Mouse (Mus musculus): ENCODE data around the gene Ogfrl1. TPM values are rescaled to one million over a fixed set of nuclear protein-coding genes. Genes with fewer than 3 reads are reported as not detected.

The Ogfrl1 gene
- polyA plus RNA-seq, 1 experiment = 3.3 TPM

GRCm38 (mm10) chr1:23352895-23353294 lies 44.7 kb downstream of the Ogfrl1 start:
- DNase-seq (ENCODE audit: low read depth) = no peak

DNA sequence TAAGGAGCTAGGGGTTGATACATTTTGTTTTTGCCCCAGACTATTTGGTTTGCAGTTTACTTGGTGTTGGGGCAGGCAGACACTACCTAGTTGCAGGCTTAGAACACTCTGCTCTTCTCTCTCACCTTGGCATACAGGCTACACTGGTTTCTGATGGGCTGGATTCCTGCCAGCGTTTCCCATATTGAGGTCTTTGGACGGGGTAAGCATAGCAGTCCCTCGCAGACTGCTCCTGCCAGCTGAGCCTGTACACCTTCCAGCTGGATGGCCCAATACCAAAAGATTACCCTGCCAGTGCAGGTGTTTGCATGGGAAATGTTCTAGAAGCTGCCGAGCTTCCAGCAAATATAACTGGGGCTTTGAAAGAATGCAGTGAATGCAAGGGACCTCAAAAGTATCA lies 45.8 kb downstream of the Ogfrl1 start:
- DNase-seq (ENCODE audit: low read depth) = peak; percentile 30

DNA sequence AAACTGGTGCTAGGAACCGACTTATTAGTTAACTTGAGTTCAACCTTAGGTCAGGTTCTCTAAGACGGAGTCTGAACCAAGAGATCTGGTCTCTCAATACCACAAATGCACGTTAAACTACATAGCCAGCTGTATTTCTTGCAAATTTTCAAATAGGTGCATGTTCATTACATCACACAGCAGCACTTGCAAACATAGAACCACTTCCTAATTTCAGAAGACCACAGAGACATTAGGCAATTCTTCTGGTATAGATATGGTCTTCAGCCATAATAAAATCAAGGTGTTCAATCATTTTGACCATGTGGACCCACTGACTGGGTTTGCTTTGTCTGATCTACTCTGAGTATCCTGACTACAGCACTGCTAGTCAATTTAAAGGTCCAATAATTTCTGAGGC lies 51.9 kb downstream of the Ogfrl1 start:
- no peak for DNase-seq (ENCODE audit: low read depth)

DNA sequence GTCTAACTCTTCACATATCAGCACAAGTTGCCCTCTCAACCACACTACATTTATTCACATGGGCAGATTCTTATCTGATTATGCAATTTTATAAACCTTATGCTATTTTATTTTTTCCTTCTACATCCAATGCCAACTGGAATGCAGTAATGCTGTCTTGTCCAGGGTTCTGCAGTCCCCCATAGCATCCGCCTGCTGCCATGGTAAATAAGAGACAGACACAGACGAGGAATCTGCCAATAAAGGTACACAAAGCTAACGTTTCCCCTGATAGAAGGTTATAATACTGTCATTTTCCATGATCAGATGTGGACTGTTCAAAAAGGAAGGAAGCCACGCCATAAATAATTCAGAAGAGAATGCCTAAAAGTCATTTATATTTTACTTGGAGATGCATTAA lies 54.7 kb downstream of the Ogfrl1 start:
- DNase-seq (ENCODE audit: low read depth) = no peak

- no peak for DNase-seq (ENCODE audit: low read depth)
Observed at GRCm38 (mm10) chr1:23342224-23342623, 55.3 kb downstream of the Ogfrl1 start.

DNA sequence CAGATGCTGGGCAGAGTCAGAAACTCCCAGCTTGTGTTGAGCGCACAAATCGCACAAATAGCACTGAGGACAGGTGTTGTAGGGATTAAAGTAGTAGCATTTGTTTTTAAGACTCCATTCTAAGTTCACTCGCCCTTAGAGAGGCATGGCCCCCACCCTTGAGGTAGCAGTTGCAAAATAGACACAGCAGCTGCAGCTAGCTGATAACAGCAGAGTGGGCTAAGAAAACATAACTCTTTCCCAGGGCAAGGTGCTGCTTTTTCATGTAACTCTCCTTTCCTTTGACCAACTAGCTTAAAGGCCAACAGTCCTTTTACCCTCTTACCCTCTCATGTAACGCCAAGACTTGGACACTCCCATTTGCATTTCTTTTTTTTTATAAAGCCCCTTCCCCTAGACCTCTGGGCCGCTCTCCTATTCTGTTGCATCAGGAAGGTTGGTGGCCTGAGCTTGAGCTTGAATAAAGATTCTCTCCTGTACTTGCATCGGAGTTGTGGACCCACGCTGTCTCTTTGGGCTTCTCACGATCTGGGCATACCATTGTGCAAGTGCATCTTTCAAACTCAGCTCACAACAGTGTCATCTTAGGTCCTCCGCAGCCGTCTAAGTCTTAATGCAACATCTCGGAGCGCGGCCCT lies 61.7 kb downstream of the Ogfrl1 start:
- no peak for DNase-seq (ENCODE audit: low read depth)

DNA sequence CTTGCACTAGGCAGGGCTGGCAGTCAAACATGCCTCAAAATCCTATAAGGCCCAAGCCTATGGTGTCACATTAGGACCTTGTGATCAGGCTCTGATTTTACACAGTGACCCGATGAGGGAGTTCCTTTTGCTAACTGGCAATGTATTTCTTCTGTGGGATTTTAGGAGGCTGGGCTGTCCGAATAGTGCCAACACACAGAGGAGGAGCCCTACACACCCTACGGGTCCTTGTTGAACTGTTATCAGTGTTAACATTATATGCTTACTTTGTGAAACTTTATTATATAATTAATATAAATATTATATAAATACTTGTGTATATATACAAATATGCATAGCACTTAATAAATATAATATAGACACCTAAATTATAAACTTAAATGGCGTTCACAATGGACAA lies 62.5 kb downstream of the Ogfrl1 start:
- DNase-seq (ENCODE audit: low read depth) = no peak

GRCm38 (mm10) chr1:23332192-23332591 lies 65.4 kb downstream of the Ogfrl1 start:
- DNase-seq (ENCODE audit: low read depth) = no peak

- no peak for DNase-seq (ENCODE audit: low read depth)
Observed at GRCm38 (mm10) chr1:23325160-23325559, 72.4 kb downstream of the Ogfrl1 start.

DNA sequence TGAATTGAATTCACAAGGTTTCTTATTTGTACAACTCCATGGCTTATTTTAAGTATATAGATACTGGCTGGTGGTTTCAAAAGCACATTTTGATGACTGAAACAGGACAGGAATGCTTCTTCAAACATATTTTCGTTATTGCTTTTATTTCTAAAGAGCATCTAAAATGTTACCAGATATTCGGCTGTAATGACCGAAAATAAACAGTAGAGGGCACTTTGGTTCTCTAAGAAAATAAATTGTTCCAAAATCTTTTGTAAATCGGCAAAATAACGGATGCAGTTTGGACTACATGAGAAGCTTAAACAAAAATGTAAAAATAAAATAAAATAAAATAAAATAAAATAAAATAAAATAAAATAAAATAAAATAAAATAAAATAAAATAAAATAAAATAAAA lies 73.3 kb downstream of the Ogfrl1 start:
- no peak for DNase-seq (ENCODE audit: low read depth)

DNA sequence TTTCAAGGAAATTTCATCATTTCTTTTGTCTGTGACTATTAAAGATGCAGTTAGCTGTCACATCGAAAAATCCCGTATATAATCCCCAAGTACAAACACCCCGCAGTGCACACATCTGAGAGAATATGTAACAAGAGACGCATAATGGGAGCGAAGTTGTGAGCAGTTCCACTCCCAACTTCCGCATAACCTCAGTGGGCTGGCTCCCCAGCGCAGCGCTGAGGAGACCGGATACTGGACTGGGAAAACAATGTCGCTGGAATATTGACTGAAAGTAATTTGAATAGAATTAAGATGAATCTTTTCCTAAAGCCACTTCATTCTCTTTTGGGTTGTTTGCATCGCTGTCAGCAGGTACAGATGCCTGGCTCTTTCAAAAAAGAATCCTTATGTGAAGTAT lies 74.3 kb downstream of the Ogfrl1 start:
- DNase-seq (ENCODE audit: low read depth) = no peak

GRCm38 (mm10) chr1:23322208-23322607 lies 75.4 kb downstream of the Ogfrl1 start:
- no peak for DNase-seq (ENCODE audit: low read depth)

DNA sequence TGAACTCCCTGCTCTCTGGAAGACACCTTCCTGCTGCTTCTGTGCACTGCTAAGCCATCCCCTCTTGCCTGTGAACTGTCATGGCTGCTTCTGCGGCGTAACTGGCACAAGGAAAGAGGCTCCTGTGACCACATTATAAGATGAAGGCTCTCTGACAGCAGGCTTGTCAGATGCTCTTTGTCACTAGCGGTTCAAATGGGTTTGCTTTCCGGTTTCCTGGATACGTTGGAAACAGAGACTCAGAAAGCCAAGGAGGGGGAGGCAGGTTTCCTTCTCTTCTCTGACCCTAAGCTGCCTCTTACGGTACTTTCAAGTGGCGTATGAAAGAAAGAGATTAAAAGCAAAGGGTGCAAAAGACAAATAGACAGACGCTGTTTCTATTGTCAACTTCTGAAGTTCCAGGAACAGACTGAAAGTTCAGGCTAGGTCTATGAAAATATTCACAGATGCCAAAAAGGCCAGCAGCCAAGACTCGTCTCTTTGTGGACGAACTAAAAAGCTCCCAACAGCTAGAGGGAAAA lies 76.2 kb downstream of the Ogfrl1 start:
- DNase-seq (ENCODE audit: low read depth) = peak; percentile 24

DNA sequence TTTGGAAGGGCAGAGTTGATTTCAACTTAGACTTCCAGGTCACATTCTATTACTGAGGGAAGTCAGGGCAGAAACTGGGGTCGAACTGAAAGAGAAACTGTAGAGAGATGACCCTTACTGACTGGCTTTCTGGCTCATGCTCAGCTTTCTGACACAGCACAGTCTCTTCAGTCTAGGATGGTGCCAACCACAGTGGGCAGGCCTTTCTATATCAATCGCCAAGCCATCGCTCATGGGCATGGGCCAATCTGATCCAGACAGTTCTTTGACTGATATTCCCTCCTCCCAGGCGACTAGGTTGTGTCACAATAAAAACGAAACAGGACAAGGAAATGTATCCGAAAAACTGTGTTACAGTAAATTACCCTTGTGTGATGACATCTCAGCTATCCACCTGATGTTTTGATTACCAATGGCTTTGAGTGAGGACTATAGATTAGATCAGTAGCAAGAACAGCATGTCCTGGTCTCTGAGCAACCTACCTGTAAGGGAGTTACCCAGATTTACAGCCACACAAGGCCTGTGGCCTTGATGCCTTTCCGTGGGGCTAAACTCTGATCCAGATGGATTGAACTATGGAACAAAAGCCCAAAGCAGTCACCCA lies 76.9 kb downstream of the Ogfrl1 start:
- peak; percentile 88 for DNase-seq (ENCODE audit: low read depth)

Measured in gonadal fat pad, adult 2 months (tissue).